In the genomic region with DNA sequence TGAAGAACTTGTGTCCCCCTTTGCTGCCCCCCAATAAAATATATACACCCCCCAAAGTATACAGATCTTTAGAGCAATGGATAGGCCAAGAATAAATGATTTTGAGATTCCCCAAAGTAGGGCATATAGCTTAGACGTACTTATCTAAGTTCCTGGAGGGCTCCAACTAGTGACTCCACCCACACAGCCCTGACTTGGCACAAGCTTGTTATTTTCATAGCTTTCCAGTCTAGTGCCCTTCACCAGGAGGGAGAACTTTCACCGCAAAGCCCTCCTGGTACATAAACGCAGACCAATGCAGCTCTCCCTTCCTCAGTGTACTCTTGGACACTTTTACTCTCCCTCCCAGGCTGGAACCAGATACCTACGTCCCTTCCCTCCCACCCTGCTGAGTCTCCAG, we compare ENCODE assay signal across 27 mouse cellular contexts. TPM values are rescaled to one million over a fixed set of nuclear protein-coding genes. Genes with fewer than 3 reads are reported as not detected.
DNase-seq lines count a peak whose midpoint lies in the region; ATAC-seq lines count a peak whose summit lies in the region.
"Had no signal": no experiment of that assay in that cellular context is flagged by ENCODE, and none has a peak within 500 bp of the region (broad histone marks: within the 10 kb centered on the region; RNA-seq: fewer than 3 reads in every experiment).

No protein-coding gene starts in this region.

- H3K9me3 ChIP-seq in heart, embryonic 16.5 days (replicated peaks; ENCODE audit: control insufficient read depth, low read length): no peaks in the 10 kb centered on the region
- H3K9me3 ChIP-seq in heart, embryonic 10.5 days: no peaks in the 10 kb centered on the region
- no peaks in the 10 kb centered on the region for H3K9me3 ChIP-seq in lung, embryonic 15.5 days
- H3K9me3 ChIP-seq: embryonic facial prominence, embryonic 10.5 days; intestine, embryonic 15.5 days; limb, embryonic 12.5 days; liver, embryonic 15.5 days; midbrain, embryonic 12.5 days had no signal

- H3K4me3 ChIP-seq in heart, embryonic 16.5 days (ENCODE audit: low read length): no peak overlapping the region
- H3K4me3 ChIP-seq in heart, embryonic 10.5 days: no peak overlapping the region
- H3K4me3 ChIP-seq in lung, embryonic 15.5 days: no peak overlapping the region
- H3K4me3 ChIP-seq: embryonic facial prominence, embryonic 10.5 days; erythroblast, embryonic 14.5 days; intestine, embryonic 15.5 days; limb, embryonic 12.5 days; liver, embryonic 15.5 days; midbrain, embryonic 12.5 days had no signal

- peak overlapping the region; percentile 56; the same call in 1 of the 2 replicates for H3K27ac ChIP-seq in heart, embryonic 16.5 days (ENCODE audit: low read length)
- no peak overlapping the region for H3K27ac ChIP-seq in heart, embryonic 10.5 days
- H3K27ac ChIP-seq in lung, embryonic 15.5 days: peak overlapping the region; percentile 57
- H3K27ac ChIP-seq: embryonic facial prominence, embryonic 10.5 days; hindbrain, embryonic 14.5 days; intestine, embryonic 15.5 days; limb, embryonic 12.5 days; liver, embryonic 15.5 days; midbrain, embryonic 12.5 days had no signal

- no peak overlapping the region for H3K9ac ChIP-seq in heart, embryonic 16.5 days (ENCODE audit: low read length)
- no peak overlapping the region for H3K9ac ChIP-seq in lung, embryonic 15.5 days
- H3K9ac ChIP-seq: hindbrain, embryonic 14.5 days; intestine, embryonic 15.5 days; limb, embryonic 12.5 days; liver, embryonic 15.5 days; midbrain, embryonic 12.5 days had no signal

- H3K4me2 ChIP-seq in heart, embryonic 16.5 days (ENCODE audit: low read depth, low read length): no peak overlapping the region
- H3K4me2 ChIP-seq in lung, embryonic 15.5 days: no peak overlapping the region
- H3K4me2 ChIP-seq: hindbrain, embryonic 14.5 days; intestine, embryonic 15.5 days; limb, embryonic 12.5 days; liver, embryonic 15.5 days; midbrain, embryonic 12.5 days had no signal

- DNase-seq in heart, embryonic 10.5 days (ENCODE audit: low spot score): no peak
- no peak for DNase-seq in lung, postnatal 14 days
- DNase-seq in kidney, adult 8-10 months: peak; percentile 44 to 55
- peak; percentile 44 for DNase-seq in lung, postnatal 10 days
- DNase-seq in thymus, postnatal 25 days: no peak
- no peak for DNase-seq in adrenal gland, postnatal 25 days
- DNase-seq: adrenal gland, adult 8-10 months; cerebellum, adult 11-12 months; cerebellum, postnatal 36 days; heart, adult 18-20 months; heart, postnatal 10 days had no signal

- ATAC-seq in heart, embryonic 16.5 days (replicated peaks; ENCODE audit: extremely low read depth, insufficient read depth, low FRiP score): peak; percentile 42; the same call in 1 of the 2 replicates
- no peak for ATAC-seq in lung, embryonic 15.5 days (ENCODE audit: borderline replicate concordance, extremely low read depth, low FRiP score, low TSS enrichment)
- ATAC-seq: forebrain, embryonic 14.5 days; intestine, embryonic 15.5 days had no signal

- H3K36me3 ChIP-seq in heart, embryonic 16.5 days (ENCODE audit: control insufficient read depth, insufficient read depth): peaks cover 20% of the 10 kb centered on the region
- H3K36me3 ChIP-seq in heart, embryonic 10.5 days: peaks cover 42% of the 10 kb centered on the region
- H3K36me3 ChIP-seq in lung, embryonic 15.5 days: peaks cover 25% of the 10 kb centered on the region

- WGBS in heart, embryonic 16.5 days: 50% methylated on average over 4 of the region's 4 CpGs
- 77% methylated on average over 4 of the region's 4 CpGs for WGBS in heart, embryonic 10.5 days
- WGBS in lung, embryonic 15.5 days: 65% methylated on average over 4 of the region's 4 CpGs

- H3K27me3 ChIP-seq in heart, embryonic 16.5 days (ENCODE audit: control insufficient read depth, insufficient read depth, low read length): no peaks in the 10 kb centered on the region
- H3K27me3 ChIP-seq in heart, embryonic 10.5 days (ENCODE audit: insufficient read depth, poor library complexity, severe bottlenecking): no peaks in the 10 kb centered on the region
- no peaks in the 10 kb centered on the region for H3K27me3 ChIP-seq in lung, embryonic 15.5 days
- H3K27me3 ChIP-seq: CH12.LX; intestine, embryonic 15.5 days; limb, embryonic 12.5 days; midbrain, embryonic 12.5 days had no signal

- H3K4me1 ChIP-seq in heart, embryonic 16.5 days (ENCODE audit: control insufficient read depth, insufficient read depth, low read length): peaks cover 21% of the 10 kb centered on the region
- H3K4me1 ChIP-seq in heart, embryonic 10.5 days: peaks cover 10% of the 10 kb centered on the region
- peaks cover 33% of the 10 kb centered on the region for H3K4me1 ChIP-seq in lung, embryonic 15.5 days
- H3K4me1 ChIP-seq: midbrain, embryonic 12.5 days had no signal

RNA-seq across cellular contexts. Expression of gene Tspan1, which starts 5.3 kb away (rescaled TPM):
- 1.9 and 3.2 TPM in 2 replicates for polyA plus RNA-seq in heart, embryonic 16.5 days (2015; fragmentation: Nextera tagmentation; extraction: Ambion mirVana)
- 0.10 TPM in 1 of 2 replicates, not detected in the other for polyA plus RNA-seq in heart, embryonic 10.5 days (2016; fragmentation: Nextera tagmentation; extraction: Ambion mirVana)
- polyA plus RNA-seq in lung, embryonic 15.5 days (2015; fragmentation: Nextera tagmentation; extraction: Ambion mirVana): 10.6 and 13.3 TPM in 2 replicates
- total RNA-seq in adrenal gland, postnatal 25 days (2021): not detected in 2 replicates
- total RNA-seq: adrenal gland, adult 8-10 months; gastrocnemius, adult 18-20 months had no signal
- polyA plus RNA-seq: erythroblast, embryonic 14.5 days; forebrain, embryonic 14.5 days; liver, embryonic 15.5 days had no signal

RNA-seq across cellular contexts. Expression of gene Lurap1, which starts 11.0 kb away (rescaled TPM):
- polyA plus RNA-seq in heart, embryonic 16.5 days (2015; fragmentation: Nextera tagmentation; extraction: Ambion mirVana): 2.3 and 2.9 TPM in 2 replicates
- 1.4 and 1.9 TPM in 2 replicates for polyA plus RNA-seq in heart, embryonic 10.5 days (2016; fragmentation: Nextera tagmentation; extraction: Ambion mirVana)
- polyA plus RNA-seq in lung, embryonic 15.5 days (2015; fragmentation: Nextera tagmentation; extraction: Ambion mirVana): 2.8 and 3.3 TPM in 2 replicates
- total RNA-seq in adrenal gland, postnatal 25 days (2021): 7.6 and 8.2 TPM in 2 replicates
- total RNA-seq: CH12.LX had no signal
- polyA plus RNA-seq: erythroblast, embryonic 14.5 days had no signal

RNA-seq across cellular contexts. Expression of gene 1700042G07Rik, which starts 11.0 kb away (rescaled TPM):
- not detected in 2 replicates for polyA plus RNA-seq in heart, embryonic 16.5 days (2015; fragmentation: Nextera tagmentation; extraction: Ambion mirVana)
- not detected in 2 replicates for polyA plus RNA-seq in heart, embryonic 10.5 days (2016; fragmentation: Nextera tagmentation; extraction: Ambion mirVana)
- not detected in 2 replicates for polyA plus RNA-seq in lung, embryonic 15.5 days (2015; fragmentation: Nextera tagmentation; extraction: Ambion mirVana)
- not detected in 2 replicates for total RNA-seq in adrenal gland, postnatal 25 days (2021)
- total RNA-seq: adrenal gland, adult 8-10 months; CH12.LX; gastrocnemius, adult 18-20 months; heart, adult 18-20 months; heart, postnatal 10 days; left cerebral cortex, adult 8-10 months had no signal
- polyA plus RNA-seq: embryonic facial prominence, embryonic 10.5 days; erythroblast, embryonic 14.5 days; forebrain, embryonic 14.5 days; hindbrain, embryonic 14.5 days; intestine, embryonic 15.5 days; limb, embryonic 12.5 days; liver, embryonic 15.5 days; midbrain, embryonic 12.5 days; neural tube, embryonic 14.5 days; small intestine, adult 2 months; urinary bladder, adult 2 months had no signal

RNA-seq across cellular contexts. Expression of gene Gm49337, which starts 11.0 kb away (rescaled TPM):
- not detected in 2 replicates for polyA plus RNA-seq in heart, embryonic 16.5 days (2015; fragmentation: Nextera tagmentation; extraction: Ambion mirVana)
- not detected in 2 replicates for polyA plus RNA-seq in heart, embryonic 10.5 days (2016; fragmentation: Nextera tagmentation; extraction: Ambion mirVana)
- polyA plus RNA-seq in lung, embryonic 15.5 days (2015; fragmentation: Nextera tagmentation; extraction: Ambion mirVana): not detected in 2 replicates
- total RNA-seq in adrenal gland, postnatal 25 days (2021): not detected in 2 replicates
- total RNA-seq: adrenal gland, adult 8-10 months; CH12.LX; heart, adult 18-20 months had no signal
- polyA plus RNA-seq: embryonic facial prominence, embryonic 10.5 days; erythroblast, embryonic 14.5 days; forebrain, embryonic 14.5 days; hindbrain, embryonic 14.5 days; intestine, embryonic 15.5 days; limb, embryonic 12.5 days; liver, embryonic 15.5 days; neural tube, embryonic 14.5 days; small intestine, adult 2 months; urinary bladder, adult 2 months had no signal

RNA-seq across cellular contexts. Expression of gene Pomgnt1, which starts 38.5 kb away (rescaled TPM):
- 60.2 and 68.8 TPM in 2 replicates for polyA plus RNA-seq in heart, embryonic 16.5 days (2015; fragmentation: Nextera tagmentation; extraction: Ambion mirVana)
- 68.9 and 74.3 TPM in 2 replicates for polyA plus RNA-seq in heart, embryonic 10.5 days (2016; fragmentation: Nextera tagmentation; extraction: Ambion mirVana)
- polyA plus RNA-seq in lung, embryonic 15.5 days (2015; fragmentation: Nextera tagmentation; extraction: Ambion mirVana): 59.2 and 66.1 TPM in 2 replicates
- total RNA-seq in adrenal gland, postnatal 25 days (2021): 64.0 and 65.8 TPM in 2 replicates

Comparison
In these comparisons a context has a peak if more than half of its experiments do, and no peak if none do; other contexts are left out.
1. DNase-seq: peak in kidney, adult 8-10 months (2 of 2) and lung, postnatal 10 days (single experiment); none in heart, embryonic 10.5 days (single experiment), lung, postnatal 14 days (single experiment), thymus, postnatal 25 days (single experiment) and adrenal gland, postnatal 25 days (single experiment).